Comparison of ENCODE assay signal across 22 mouse cellular contexts in genomic region chr1:127398186-127398585, GRCm38 (mm10).
DNase-seq lines count a peak whose midpoint lies in the region; ATAC-seq and TF ChIP-seq lines count a peak whose summit lies in the region.
"Had no signal": no experiment of that assay in that cellular context is flagged by ENCODE, and none has a peak within 500 bp of the region (broad histone marks: within the 10 kb centered on the region; RNA-seq: fewer than 3 reads in every experiment).

No protein-coding gene starts in this region.

- peak; percentile 77 for DNase-seq in liver, adult 2 months (ENCODE audit: extremely low read depth, low read depth, low spot score)
- no peak for DNase-seq in liver
- DNase-seq in large intestine, adult 2 months (ENCODE audit: low read depth, low spot score): peak; percentile 27
- DNase-seq in embryonic facial prominence, embryonic 10.5 days (ENCODE audit: low spot score): no peak
- no peak for DNase-seq in adrenal gland, postnatal 25 days
- DNase-seq: adrenal gland, postnatal 36 days; cerebellum, postnatal 10 days; forebrain, postnatal 0 days; gastrocnemius, postnatal 25 days; heart, adult 18-20 months; retina, postnatal 1 day; right cerebral cortex, postnatal 25 days; thymus, postnatal 14 days had no signal

- no peaks in the 10 kb centered on the region for H3K9me3 ChIP-seq in intestine, postnatal 0 days (ENCODE audit: control insufficient read depth)
- H3K9me3 ChIP-seq in kidney, embryonic 16.5 days (ENCODE audit: low read length): no peaks in the 10 kb centered on the region
- no peaks in the 10 kb centered on the region for H3K9me3 ChIP-seq in embryonic facial prominence, embryonic 10.5 days
- H3K9me3 ChIP-seq: forebrain, embryonic 10.5 days; limb, embryonic 13.5 days; midbrain, embryonic 12.5 days had no signal

- ATAC-seq in intestine, postnatal 0 days: no peak
- ATAC-seq in kidney, embryonic 16.5 days (ENCODE audit: low FRiP score, low TSS enrichment): no peak
- ATAC-seq: CD4-positive, CD25-positive, alpha-beta regulatory T cell, adult 4 months; forebrain, postnatal 0 days; inflammation-experienced regulatory T-cells, adult 6 months had no signal

- no peak overlapping the region for H3K4me3 ChIP-seq in liver, adult 2 months (ENCODE audit: insufficient read depth, low read depth, low read length)
- H3K4me3 ChIP-seq in intestine, postnatal 0 days (ENCODE audit: low read depth, low read length): no peak overlapping the region
- H3K4me3 ChIP-seq in kidney, embryonic 16.5 days (ENCODE audit: low read length): no peak overlapping the region
- no peak overlapping the region for H3K4me3 ChIP-seq in embryonic facial prominence, embryonic 10.5 days
- H3K4me3 ChIP-seq: forebrain, embryonic 10.5 days; limb, embryonic 13.5 days; midbrain, embryonic 12.5 days had no signal

- 54% methylated on average over 5 of the region's 5 CpGs for WGBS in liver, adult 2 months
- 78% methylated on average over 5 of the region's 5 CpGs for WGBS in intestine, postnatal 0 days
- WGBS in kidney, embryonic 16.5 days: 75% methylated on average over 5 of the region's 5 CpGs
- WGBS in large intestine, adult 2 months: 50% methylated on average over 5 of the region's 5 CpGs
- 94% methylated on average over 5 of the region's 5 CpGs for WGBS in embryonic facial prominence, embryonic 10.5 days

- H3K36me3 ChIP-seq in liver, adult 2 months (ENCODE audit: control insufficient read depth, insufficient read depth, low read length): no peaks in the 10 kb centered on the region
- peaks cover 16% of the 10 kb centered on the region for H3K36me3 ChIP-seq in intestine, postnatal 0 days (ENCODE audit: control insufficient read depth, insufficient read depth)
- H3K36me3 ChIP-seq in kidney, embryonic 16.5 days (ENCODE audit: insufficient read depth, low read length): 0 out of 2 replicates have a peak, but pooled peaks cover 7% of the 10 kb centered on the region
- H3K36me3 ChIP-seq in embryonic facial prominence, embryonic 10.5 days (replicated peaks): peaks cover 29% of the 10 kb centered on the region; the same call in 1 of the 2 replicates

- no peak overlapping the region for H3K9ac ChIP-seq in liver, adult 2 months (ENCODE audit: low read depth, low read length)
- no peak overlapping the region for H3K9ac ChIP-seq in intestine, postnatal 0 days (ENCODE audit: low read depth, low read length)
- H3K9ac ChIP-seq in kidney, embryonic 16.5 days (replicated peaks; ENCODE audit: low read length): no peak overlapping the region
- H3K9ac ChIP-seq: forebrain, postnatal 0 days; hindbrain, embryonic 14.5 days; limb, embryonic 13.5 days; liver, embryonic 14.5 days; midbrain, embryonic 12.5 days had no signal

- no peak for TF ChIP-seq CTCF in liver, adult 2 months (IDR thresholded peaks at IDR 0.05; ENCODE audit: low read depth, low read length)
- no peak for TF ChIP-seq CTCF in intestine, postnatal 0 days (IDR thresholded peaks at IDR 0.05; ENCODE audit: low read depth)

- no peak for TF ChIP-seq POLR2A in liver, adult 2 months (IDR thresholded peaks at IDR 0.05; ENCODE audit: extremely low read depth, insufficient read depth, low read length)

- no peaks in the 10 kb centered on the region for H3K27me3 ChIP-seq in liver, adult 2 months (ENCODE audit: control insufficient read depth, insufficient read depth, low read length)
- H3K27me3 ChIP-seq in intestine, postnatal 0 days (replicated peaks; ENCODE audit: control insufficient read depth, insufficient read depth, low read length): no peaks in the 10 kb centered on the region
- H3K27me3 ChIP-seq in kidney, embryonic 16.5 days (ENCODE audit: insufficient read depth, low read length): no peaks in the 10 kb centered on the region
- no peaks in the 10 kb centered on the region for H3K27me3 ChIP-seq in embryonic facial prominence, embryonic 10.5 days (replicated peaks; ENCODE audit: low read depth, poor library complexity, severe bottlenecking)
- H3K27me3 ChIP-seq: limb, embryonic 13.5 days; midbrain, embryonic 12.5 days had no signal

- no peaks in the 10 kb centered on the region for H3K79me2 ChIP-seq in liver, adult 2 months (ENCODE audit: control insufficient read depth, insufficient read depth, low read length)

- H3K27ac ChIP-seq in liver, adult 2 months (replicated peaks; ENCODE audit: insufficient read depth, low read depth, low read length): no peak overlapping the region; the same call in 1 of the 2 replicates
- no peak overlapping the region for H3K27ac ChIP-seq in intestine, postnatal 0 days (ENCODE audit: low read depth, low read length)
- peak overlapping the region; percentile 65 for H3K27ac ChIP-seq in kidney, embryonic 16.5 days (ENCODE audit: low read length)
- no peak overlapping the region for H3K27ac ChIP-seq in embryonic facial prominence, embryonic 10.5 days (replicated peaks)
- H3K27ac ChIP-seq: forebrain, embryonic 10.5 days; hindbrain, embryonic 14.5 days; liver, embryonic 14.5 days; midbrain, embryonic 12.5 days had no signal

- peaks cover 7% of the 10 kb centered on the region; the same call in 1 of the 2 replicates for H3K4me1 ChIP-seq in liver, adult 2 months (ENCODE audit: control insufficient read depth, insufficient read depth, low read length)
- H3K4me1 ChIP-seq in intestine, postnatal 0 days (replicated peaks; ENCODE audit: control insufficient read depth, insufficient read depth, low read length): no peaks in the 10 kb centered on the region
- peaks cover 44% of the 10 kb centered on the region for H3K4me1 ChIP-seq in kidney, embryonic 16.5 days (ENCODE audit: insufficient read depth, low read length)
- H3K4me1 ChIP-seq in embryonic facial prominence, embryonic 10.5 days: peaks cover 8% of the 10 kb centered on the region; the same call in 1 of the 2 replicates
- H3K4me1 ChIP-seq: midbrain, embryonic 12.5 days had no signal

- peak overlapping the region; percentile 55 for H3K4me2 ChIP-seq in intestine, postnatal 0 days (replicated peaks; ENCODE audit: low read depth)
- no peak overlapping the region for H3K4me2 ChIP-seq in kidney, embryonic 16.5 days (replicated peaks; ENCODE audit: low read depth, low read length)
- H3K4me2 ChIP-seq: hindbrain, embryonic 14.5 days; limb, embryonic 13.5 days; midbrain, embryonic 12.5 days had no signal

Comparison
In these comparisons a context has a peak if more than half of its experiments do, and no peak if none do; other contexts are left out.
1. DNase-seq: peak in liver, adult 2 months (single experiment) and large intestine, adult 2 months (single experiment); none in liver (single experiment), embryonic facial prominence, embryonic 10.5 days (single experiment) and adrenal gland, postnatal 25 days (single experiment).